10 mouse cellular contexts compared by ENCODE assay signal in the genomic region with DNA sequence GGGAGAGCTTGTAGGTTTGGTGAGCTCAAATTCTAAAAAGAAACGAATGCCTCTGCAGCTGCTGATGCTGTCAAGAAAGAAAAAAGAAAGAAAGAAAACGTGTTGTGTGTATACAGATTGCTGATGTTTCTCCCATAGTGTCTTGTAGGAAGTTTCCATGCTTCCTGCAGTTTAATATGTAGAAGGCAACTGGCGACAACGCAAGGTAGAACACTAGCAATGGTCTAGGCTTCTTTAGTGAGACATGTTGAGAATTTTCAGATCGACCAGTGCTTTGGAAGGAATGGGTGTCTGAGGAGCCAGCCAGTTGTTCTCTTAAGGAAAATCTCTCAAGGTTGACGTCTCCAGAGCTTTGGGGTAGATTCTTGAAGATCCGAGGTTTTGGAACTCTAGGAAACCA. TPM values are rescaled to one million over a fixed set of nuclear protein-coding genes. Genes with fewer than 3 reads are reported as not detected.
DNase-seq lines count a peak whose midpoint lies in the region; ATAC-seq lines count a peak whose summit lies in the region.
"Had no signal": no experiment of that assay in that cellular context is flagged by ENCODE, and none has a peak within 500 bp of the region (broad histone marks: within the 10 kb centered on the region; RNA-seq: fewer than 3 reads in every experiment).

No protein-coding gene starts in this region.

- H3K27ac ChIP-seq in kidney, embryonic 14.5 days (ENCODE audit: low read depth, low read length) = no peak overlapping the region
- H3K27ac ChIP-seq in embryonic facial prominence, embryonic 11.5 days (replicated peaks; ENCODE audit: low read depth, low read length) = no peak overlapping the region
- H3K27ac ChIP-seq in forebrain, embryonic 15.5 days (replicated peaks) = peak overlapping the region; percentile 75
- peak overlapping the region; percentile 82 for H3K27ac ChIP-seq in midbrain, embryonic 14.5 days (replicated peaks; ENCODE audit: low read depth, low read length)

- H3K4me2 ChIP-seq in kidney, embryonic 14.5 days (replicated peaks; ENCODE audit: low read depth, low read length) = peak overlapping the region; percentile 66
- H3K4me2 ChIP-seq in embryonic facial prominence, embryonic 11.5 days (ENCODE audit: low read depth, low read length) = peak overlapping the region; percentile 59; the same call in 1 of the 2 replicates
- H3K4me2 ChIP-seq in forebrain, embryonic 15.5 days (replicated peaks) = peak overlapping the region; percentile 70
- H3K4me2 ChIP-seq in midbrain, embryonic 14.5 days (ENCODE audit: low read length) = peak overlapping the region; percentile 62

- no peak for ATAC-seq in kidney, embryonic 14.5 days (ENCODE audit: low FRiP score, low TSS enrichment)
- ATAC-seq in embryonic facial prominence, embryonic 11.5 days (replicated peaks; ENCODE audit: insufficient number of reproducible peaks, low FRiP score, low TSS enrichment, low read depth) = no peak
- no peak for ATAC-seq in forebrain, embryonic 15.5 days (replicated peaks)
- no peak for ATAC-seq in midbrain, embryonic 14.5 days (ENCODE audit: low FRiP score, low TSS enrichment)

- H3K4me3 ChIP-seq in kidney, embryonic 14.5 days (ENCODE audit: low read length) = no peak overlapping the region
- peak overlapping the region; percentile 24; the same call in 1 of the 2 replicates for H3K4me3 ChIP-seq in embryonic facial prominence, embryonic 11.5 days (ENCODE audit: low read depth, low read length)
- H3K4me3 ChIP-seq in forebrain, embryonic 15.5 days = peak overlapping the region; percentile 53
- peak overlapping the region; percentile 46 for H3K4me3 ChIP-seq in midbrain, embryonic 14.5 days (replicated peaks; ENCODE audit: low read depth, low read length)

- WGBS in kidney, embryonic 14.5 days = 38% methylated on average over 7 of the region's 7 CpGs
- WGBS in embryonic facial prominence, embryonic 11.5 days = 24% methylated on average over 7 of the region's 7 CpGs
- WGBS in forebrain, embryonic 15.5 days = 29% methylated on average over 7 of the region's 7 CpGs
- 29% methylated on average over 7 of the region's 7 CpGs for WGBS in midbrain, embryonic 14.5 days

- no peaks in the 10 kb centered on the region for H3K36me3 ChIP-seq in kidney, embryonic 14.5 days (ENCODE audit: control insufficient read depth, insufficient read depth, low read length)
- H3K36me3 ChIP-seq in embryonic facial prominence, embryonic 11.5 days (replicated peaks; ENCODE audit: control insufficient read depth, insufficient read depth, low read depth, low read length) = no peaks in the 10 kb centered on the region
- no peaks in the 10 kb centered on the region for H3K36me3 ChIP-seq in forebrain, embryonic 15.5 days
- H3K36me3 ChIP-seq in midbrain, embryonic 14.5 days (ENCODE audit: control insufficient read depth, insufficient read depth, low read length) = no peaks in the 10 kb centered on the region

- no peak for DNase-seq in kidney, postnatal 4 days
- no peak for DNase-seq in embryonic facial prominence, embryonic 11.5 days (ENCODE audit: low spot score)
- no peak for DNase-seq in midbrain, embryonic 14.5 days
- DNase-seq in cerebellum, adult 9-10 months = no peak
- no peak for DNase-seq in left cerebral cortex, postnatal 36 days (ENCODE audit: low spot score in 2 of 2)
- DNase-seq in urinary bladder, postnatal 36 days (ENCODE audit: low spot score in 2 of 2) = no peak
- DNase-seq: adrenal gland, postnatal 10 days had no signal

- H3K4me1 ChIP-seq in kidney, embryonic 14.5 days (ENCODE audit: control insufficient read depth, insufficient read depth, low read length) = 0 out of 2 replicates have a peak, but pooled peaks cover 5% of the 10 kb centered on the region
- H3K4me1 ChIP-seq in embryonic facial prominence, embryonic 11.5 days (ENCODE audit: control insufficient read depth, insufficient read depth, low read length) = peaks cover 6% of the 10 kb centered on the region
- peaks cover 11% of the 10 kb centered on the region for H3K4me1 ChIP-seq in forebrain, embryonic 15.5 days
- H3K4me1 ChIP-seq in midbrain, embryonic 14.5 days (ENCODE audit: control insufficient read depth, insufficient read depth, low read length) = no peaks in the 10 kb centered on the region

- intact Hi-C loops in left cerebral cortex, postnatal 36 days (cut with DNase I) = no loop called here

- peaks cover 5% of the 10 kb centered on the region; the same call in 1 of the 2 replicates for H3K27me3 ChIP-seq in kidney, embryonic 14.5 days (ENCODE audit: control insufficient read depth, insufficient read depth, low read length)
- H3K27me3 ChIP-seq in embryonic facial prominence, embryonic 11.5 days (ENCODE audit: control insufficient read depth, insufficient read depth, low read length) = no peaks in the 10 kb centered on the region
- no peaks in the 10 kb centered on the region for H3K27me3 ChIP-seq in forebrain, embryonic 15.5 days
- H3K27me3 ChIP-seq in midbrain, embryonic 14.5 days (ENCODE audit: control insufficient read depth, insufficient read depth, low read length) = no peaks in the 10 kb centered on the region

- no peak overlapping the region for H3K9ac ChIP-seq in kidney, embryonic 14.5 days (ENCODE audit: low read depth, low read length)
- H3K9ac ChIP-seq in embryonic facial prominence, embryonic 11.5 days (replicated peaks; ENCODE audit: low read length) = no peak overlapping the region
- peak overlapping the region; percentile 54; the same call in 1 of the 2 replicates for H3K9ac ChIP-seq in forebrain, embryonic 15.5 days (replicated peaks)
- H3K9ac ChIP-seq in midbrain, embryonic 14.5 days (replicated peaks; ENCODE audit: low read length) = peak overlapping the region; percentile 59; the same call in 1 of the 2 replicates

- no peaks in the 10 kb centered on the region for H3K9me3 ChIP-seq in kidney, embryonic 14.5 days (ENCODE audit: control insufficient read depth, low read length)
- no peaks in the 10 kb centered on the region for H3K9me3 ChIP-seq in embryonic facial prominence, embryonic 11.5 days (replicated peaks; ENCODE audit: control insufficient read depth, low read length)
- no peaks in the 10 kb centered on the region for H3K9me3 ChIP-seq in forebrain, embryonic 15.5 days
- H3K9me3 ChIP-seq in midbrain, embryonic 14.5 days (ENCODE audit: control insufficient read depth, low read length) = no peaks in the 10 kb centered on the region

RNA-seq across cellular contexts. Expression of a gene that starts 0.4 kb away (rescaled TPM):
- not detected in 2 replicates for polyA plus RNA-seq in kidney, embryonic 14.5 days (2014; fragmentation: Nextera tagmentation; extraction: Ambion mirVana)
- not detected in 2 replicates for polyA plus RNA-seq in embryonic facial prominence, embryonic 11.5 days (2014; fragmentation: Nextera tagmentation; extraction: Ambion mirVana)
- polyA plus RNA-seq in forebrain, embryonic 15.5 days (2015; fragmentation: Nextera tagmentation; extraction: Ambion mirVana) = 4.6 and 4.7 TPM in 2 replicates
- polyA plus RNA-seq in midbrain, embryonic 14.5 days (2014; fragmentation: Nextera tagmentation; extraction: Ambion mirVana) = 11.9 and 20.2 TPM in 2 replicates
- 1 to 10 TPM; 8.2 to 8.5 TPM for total RNA-seq in left cerebral cortex, postnatal 36 days (2021)
- polyA plus RNA-seq: gonadal fat pad, adult 2 months had no signal

RNA-seq across cellular contexts. Expression of a gene that starts 13.4 kb away (rescaled TPM):
- polyA plus RNA-seq in kidney, embryonic 14.5 days (2014; fragmentation: Nextera tagmentation; extraction: Ambion mirVana) = 118 and 142 TPM in 2 replicates
- polyA plus RNA-seq in embryonic facial prominence, embryonic 11.5 days (2014; fragmentation: Nextera tagmentation; extraction: Ambion mirVana) = 161 and 186 TPM in 2 replicates
- 262 TPM in 2 replicates for polyA plus RNA-seq in forebrain, embryonic 15.5 days (2015; fragmentation: Nextera tagmentation; extraction: Ambion mirVana)
- polyA plus RNA-seq in midbrain, embryonic 14.5 days (2014; fragmentation: Nextera tagmentation; extraction: Ambion mirVana) = 232 and 263 TPM in 2 replicates
- total RNA-seq in left cerebral cortex, postnatal 36 days (2021) = 10 to 100 TPM; 80.8 to 91.7 TPM

RNA-seq across cellular contexts. Expression of a gene that starts 15.5 kb away (rescaled TPM):
- polyA plus RNA-seq in kidney, embryonic 14.5 days (2014; fragmentation: Nextera tagmentation; extraction: Ambion mirVana) = 8.0 and 21.4 TPM in 2 replicates
- polyA plus RNA-seq in embryonic facial prominence, embryonic 11.5 days (2014; fragmentation: Nextera tagmentation; extraction: Ambion mirVana) = not detected in 2 replicates
- 0.06 TPM in 1 of 2 replicates, not detected in the other for polyA plus RNA-seq in forebrain, embryonic 15.5 days (2015; fragmentation: Nextera tagmentation; extraction: Ambion mirVana)
- 0.11 TPM in 1 of 2 replicates, not detected in the other for polyA plus RNA-seq in midbrain, embryonic 14.5 days (2014; fragmentation: Nextera tagmentation; extraction: Ambion mirVana)
- not detected for total RNA-seq in left cerebral cortex, postnatal 36 days (2021)
- total RNA-seq: adrenal gland, postnatal 10 days had no signal
- polyA plus RNA-seq: gonadal fat pad, adult 2 months had no signal

Comparison
In these comparisons a context has a peak if more than half of its experiments do, and no peak if none do; other contexts are left out.
1. H3K27ac ChIP-seq: peak in forebrain, embryonic 15.5 days (single experiment) and midbrain, embryonic 14.5 days (single experiment); none in kidney, embryonic 14.5 days (single experiment) and embryonic facial prominence, embryonic 11.5 days (single experiment).
2. H3K9ac ChIP-seq: peak in forebrain, embryonic 15.5 days (single experiment) and midbrain, embryonic 14.5 days (single experiment); none in kidney, embryonic 14.5 days (single experiment) and embryonic facial prominence, embryonic 11.5 days (single experiment).
3. Peak in every context shown above with its lines, with median percentiles within 50 percentile points of each other: H3K4me2 ChIP-seq.